Mouse (Mus musculus): ENCODE data around the gene Slc9a4. TPM values are rescaled to one million over a fixed set of nuclear protein-coding genes. Genes with fewer than 3 reads are reported as not detected.
"Not testable (repeated sequence)": the region's sequence is repeated elsewhere in the genome, so short reads cannot be mapped to it uniquely, and the experiment has no call there.

Slc9a4 gene
- polyA plus RNA-seq, 1 experiment from 2014 or later: not detected

DNA sequence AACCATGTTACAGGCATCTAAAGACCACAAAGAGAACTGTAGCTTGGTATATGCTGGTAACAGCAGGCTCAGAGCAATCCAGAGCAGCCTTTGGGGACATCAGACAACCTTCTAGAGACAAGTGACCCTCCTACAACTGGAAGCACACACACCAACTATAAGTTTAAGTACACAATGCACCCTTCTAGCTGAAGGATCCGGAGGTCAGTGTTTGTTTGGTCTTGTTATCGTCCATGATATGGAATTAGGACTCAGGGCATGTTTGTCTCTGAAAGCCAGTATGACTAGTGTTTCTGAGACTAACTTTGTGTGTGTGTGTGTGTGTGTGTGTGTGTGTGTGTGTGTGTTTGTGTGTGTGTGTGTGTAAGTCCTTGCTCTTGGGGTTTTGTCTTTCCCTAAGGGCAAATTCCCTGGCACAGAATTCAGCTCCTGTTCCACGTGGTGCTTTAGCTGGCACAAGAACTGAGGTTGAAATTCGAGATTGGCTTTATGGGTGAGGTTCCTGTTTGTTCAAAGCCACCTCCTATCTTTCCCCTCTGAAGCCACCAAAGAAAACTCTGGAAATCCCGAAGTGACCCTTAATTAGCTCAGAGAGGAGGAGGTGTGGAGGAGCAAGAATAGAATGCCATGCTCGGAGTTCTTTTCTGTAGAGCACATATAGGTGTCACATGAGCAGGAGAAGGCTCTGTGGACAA is 71.1 kb downstream of the Slc9a4 start:
- 67% methylated on average over 6 of the region's 6 CpGs for WGBS
- no peak overlapping the region for H3K4me3 ChIP-seq (replicated peaks)
- H3K36me3 ChIP-seq: no peaks in the 10 kb centered on the region
- no peak overlapping the region for H3K4me2 ChIP-seq
- no peaks in the 10 kb centered on the region for H3K4me1 ChIP-seq (replicated peaks)
- H3K9ac ChIP-seq (replicated peaks): no peak overlapping the region
- H3K27me3 ChIP-seq: no peaks in the 10 kb centered on the region
- H3K9me3 ChIP-seq: no peaks in the 10 kb centered on the region
- H3K27ac ChIP-seq: no peak overlapping the region
- no peak for ATAC-seq (ENCODE audit: insufficient number of reproducible peaks, insufficient read depth, low FRiP score, low TSS enrichment, low read depth)

- WGBS: 84% methylated on average over 4 of the region's 4 CpGs
- Histone ChIP-seq H3K36me3 (no peaks in the 10 kb centered on the region), H3K4me2 (no peak overlapping the region), H3K9ac (replicated peaks) (no peak overlapping the region), H3K27me3 (no peaks in the 10 kb centered on the region), H3K4me1 (replicated peaks) (peaks cover 13% of the 10 kb centered on the region; the same call in 1 of the 2 replicates), H3K9me3 (no peaks in the 10 kb centered on the region), H3K4me3 (replicated peaks) (no peak overlapping the region), H3K27ac (no peak overlapping the region)
- no peak for ATAC-seq (ENCODE audit: insufficient number of reproducible peaks, insufficient read depth, low FRiP score, low TSS enrichment, low read depth)
These were observed 77.2 kb downstream of the Slc9a4 start for GRCm38 (mm10) chr1:40657035-40657434.

- Histone ChIP-seq H3K27me3 (no peaks in the 10 kb centered on the region), H3K9me3 (no peaks in the 10 kb centered on the region), H3K36me3 (no peaks in the 10 kb centered on the region), H3K4me3 (replicated peaks) (no peak overlapping the region), H3K4me1 (replicated peaks) (peaks cover 13% of the 10 kb centered on the region; the same call in 1 of the 2 replicates), H3K4me2 (no peak overlapping the region), H3K27ac (no peak overlapping the region), H3K9ac (replicated peaks) (no peak overlapping the region)
- ATAC-seq (ENCODE audit: insufficient number of reproducible peaks, insufficient read depth, low FRiP score, low TSS enrichment, low read depth): no peak
- WGBS: 42% methylated on average over 8 of the region's 8 CpGs
These were observed 78.2 kb downstream of the Slc9a4 start for GRCm38 (mm10) chr1:40657978-40658496.

- H3K36me3 ChIP-seq: no peaks in the 10 kb centered on the region
These were observed 79.1 kb downstream of the Slc9a4 start for GRCm38 (mm10) chr1:40659017-40659416.

DNA sequence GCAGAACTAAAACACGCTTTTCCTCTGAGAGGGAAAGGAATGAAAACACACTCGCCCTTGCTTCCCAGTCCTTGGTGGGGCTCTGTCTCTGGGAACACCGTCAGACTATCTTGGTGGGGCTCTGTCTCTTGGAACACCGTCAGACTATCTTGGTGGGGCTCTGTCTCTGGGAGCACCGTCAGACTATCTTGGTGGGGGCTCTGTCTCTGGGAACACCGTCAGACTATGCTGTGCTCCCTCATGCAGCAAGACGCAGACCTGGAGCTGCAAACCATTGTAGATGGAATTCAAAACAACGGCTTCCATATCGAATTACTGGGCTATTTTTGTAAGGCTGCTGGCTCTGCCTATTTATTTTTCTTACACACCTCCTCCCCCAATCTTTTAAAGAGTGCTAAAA is 79.6 kb downstream of the Slc9a4 start:
- no peaks in the 10 kb centered on the region for H3K9me3 ChIP-seq
- H3K36me3 ChIP-seq: no peaks in the 10 kb centered on the region
- H3K4me3 ChIP-seq (replicated peaks): no peak overlapping the region
- no peak overlapping the region for H3K9ac ChIP-seq (replicated peaks)
- ATAC-seq (ENCODE audit: insufficient number of reproducible peaks, insufficient read depth, low FRiP score, low TSS enrichment, low read depth): no peak
- no peak overlapping the region for H3K4me2 ChIP-seq
- no peak overlapping the region for H3K27ac ChIP-seq
- H3K4me1 ChIP-seq (replicated peaks): peaks cover 13% of the 10 kb centered on the region; the same call in 1 of the 2 replicates
- H3K27me3 ChIP-seq: no peaks in the 10 kb centered on the region
- 66% methylated on average over 9 of the region's 9 CpGs for WGBS

More at GRCm38 (mm10) chr1:40659017-40659416, 79.1 kb downstream of the Slc9a4 start:
- no peak overlapping the region for H3K4me3 ChIP-seq (replicated peaks)
- peaks cover 13% of the 10 kb centered on the region; the same call in 1 of the 2 replicates for H3K4me1 ChIP-seq (replicated peaks)
- H3K27ac ChIP-seq: no peak overlapping the region
- no peak overlapping the region for H3K4me2 ChIP-seq
- WGBS: 36% methylated on average over 12 of the region's 12 CpGs
- H3K27me3 ChIP-seq: no peaks in the 10 kb centered on the region
- ATAC-seq (ENCODE audit: insufficient number of reproducible peaks, insufficient read depth, low FRiP score, low TSS enrichment, low read depth): no peak
- H3K9me3 ChIP-seq: no peaks in the 10 kb centered on the region
- no peak overlapping the region for H3K9ac ChIP-seq (replicated peaks)

GRCm38 (mm10) chr1:40660838-40661237 is 81.0 kb downstream of the Slc9a4 start:
- no peak overlapping the region for H3K4me2 ChIP-seq
- H3K36me3 ChIP-seq: no peaks in the 10 kb centered on the region
- no peaks in the 10 kb centered on the region for H3K9me3 ChIP-seq
- no peak for ATAC-seq (ENCODE audit: insufficient number of reproducible peaks, insufficient read depth, low FRiP score, low TSS enrichment, low read depth)
- peaks cover 13% of the 10 kb centered on the region; the same call in 1 of the 2 replicates for H3K4me1 ChIP-seq (replicated peaks)
- no peak overlapping the region for H3K4me3 ChIP-seq (replicated peaks)
- 92% methylated on average over 6 of the region's 6 CpGs for WGBS
- peaks cover 7% of the 10 kb centered on the region; the same call in 1 of the 2 replicates for H3K27me3 ChIP-seq
- no peak overlapping the region for H3K27ac ChIP-seq
- H3K9ac ChIP-seq (replicated peaks): no peak overlapping the region

- Histone ChIP-seq H3K9ac (replicated peaks) (no peak overlapping the region), H3K9me3 (no peaks in the 10 kb centered on the region), H3K4me3 (replicated peaks) (no peak overlapping the region), H3K36me3 (no peaks in the 10 kb centered on the region), H3K4me1 (replicated peaks) (peaks cover 4% of the 10 kb centered on the region; the same call in 1 of the 2 replicates), H3K27ac (no peak overlapping the region), H3K27me3 (peaks cover 12% of the 10 kb centered on the region; the same call in 1 of the 2 replicates), H3K4me2 (no peak overlapping the region)
- 33% methylated on average over 12 of the region's 12 CpGs for WGBS
- ATAC-seq (ENCODE audit: insufficient number of reproducible peaks, insufficient read depth, low FRiP score, low TSS enrichment, low read depth): no peak
These were observed 85.8 kb downstream of the Slc9a4 start for GRCm38 (mm10) chr1:40665401-40666370.

DNA sequence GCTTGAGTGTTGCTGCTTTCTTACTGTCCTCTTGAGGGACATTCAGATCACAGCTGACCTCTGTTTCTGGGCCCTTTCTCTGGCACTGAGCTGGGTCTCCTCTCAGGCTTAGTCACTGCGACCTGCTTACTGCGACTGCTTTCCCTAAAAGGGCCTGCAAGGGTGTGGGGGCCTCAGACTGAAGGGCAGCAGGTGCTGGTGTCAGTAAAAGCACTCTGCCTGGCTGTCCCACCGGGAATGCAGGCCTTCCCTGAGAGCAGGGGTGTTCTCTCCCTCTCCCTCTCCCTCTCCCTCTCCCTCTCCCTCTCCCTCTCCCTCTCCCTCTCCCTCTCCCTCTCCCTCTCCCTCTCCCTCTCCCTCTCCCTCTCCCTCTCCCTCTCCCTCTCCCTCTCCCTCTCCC is 87.6 kb downstream of the Slc9a4 start:
- not testable (repeated sequence) for H3K9me3 ChIP-seq; H3K4me3 ChIP-seq (replicated peaks); H3K36me3 ChIP-seq; H3K4me2 ChIP-seq; ATAC-seq (ENCODE audit: insufficient number of reproducible peaks, insufficient read depth, low FRiP score, low TSS enrichment, low read depth); H3K9ac ChIP-seq (replicated peaks); H3K27ac ChIP-seq; H3K4me1 ChIP-seq (replicated peaks)
- WGBS: 4% methylated on average over 3 of the region's 3 CpGs
- H3K27me3 ChIP-seq: peaks cover 12% of the 10 kb centered on the region; the same call in 1 of the 2 replicates

DNA sequence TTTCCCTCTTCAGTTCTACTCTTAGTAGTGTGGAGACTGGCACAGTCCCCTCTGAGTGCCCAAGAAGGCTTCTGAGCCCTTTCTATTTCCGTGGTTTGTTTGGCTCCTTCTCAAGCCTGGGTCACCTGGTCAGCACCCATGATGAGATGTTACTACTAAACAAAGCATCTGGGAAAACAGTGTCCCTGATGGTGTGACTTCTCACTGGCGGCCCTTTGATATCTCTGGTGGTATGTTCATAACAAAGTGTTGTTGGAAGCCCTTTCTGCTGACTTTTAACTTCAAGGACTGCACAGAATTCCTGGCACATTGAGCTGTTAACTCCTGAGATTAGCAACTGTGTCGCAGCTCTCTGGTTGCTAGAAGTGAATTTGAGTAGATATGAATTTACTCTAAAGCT is 90.1 kb downstream of the Slc9a4 start:
- WGBS: 77% methylated on average over 3 of the region's 3 CpGs
- H3K27me3 ChIP-seq: peaks cover 9% of the 10 kb centered on the region; the same call in 1 of the 2 replicates

GRCm38 (mm10) chr1:40671490-40671889 is 91.6 kb downstream of the Slc9a4 start:
- Histone ChIP-seq H3K9ac (replicated peaks) (no peak overlapping the region), H3K27me3 (peaks cover 10% of the 10 kb centered on the region; the same call in 1 of the 2 replicates), H3K27ac (no peak overlapping the region), H3K4me2 (no peak overlapping the region), H3K4me1 (replicated peaks) (peaks cover 4% of the 10 kb centered on the region; the same call in 1 of the 2 replicates), H3K36me3 (no peaks in the 10 kb centered on the region), H3K4me3 (replicated peaks) (no peak overlapping the region), H3K9me3 (no peaks in the 10 kb centered on the region)
- no peak for ATAC-seq (ENCODE audit: insufficient number of reproducible peaks, insufficient read depth, low FRiP score, low TSS enrichment, low read depth)
- 93% methylated on average over 4 of the region's 4 CpGs for WGBS

More for the DNA sequence above, 90.1 kb downstream of the Slc9a4 start:
- Histone ChIP-seq H3K4me2 (no peak overlapping the region), H3K4me1 (replicated peaks) (peaks cover 4% of the 10 kb centered on the region; the same call in 1 of the 2 replicates), H3K36me3 (no peaks in the 10 kb centered on the region), H3K27ac (no peak overlapping the region), H3K4me3 (replicated peaks) (no peak overlapping the region), H3K9me3 (no peaks in the 10 kb centered on the region), H3K9ac (replicated peaks) (no peak overlapping the region)
- ATAC-seq (ENCODE audit: insufficient number of reproducible peaks, insufficient read depth, low FRiP score, low TSS enrichment, low read depth): no peak

DNA sequence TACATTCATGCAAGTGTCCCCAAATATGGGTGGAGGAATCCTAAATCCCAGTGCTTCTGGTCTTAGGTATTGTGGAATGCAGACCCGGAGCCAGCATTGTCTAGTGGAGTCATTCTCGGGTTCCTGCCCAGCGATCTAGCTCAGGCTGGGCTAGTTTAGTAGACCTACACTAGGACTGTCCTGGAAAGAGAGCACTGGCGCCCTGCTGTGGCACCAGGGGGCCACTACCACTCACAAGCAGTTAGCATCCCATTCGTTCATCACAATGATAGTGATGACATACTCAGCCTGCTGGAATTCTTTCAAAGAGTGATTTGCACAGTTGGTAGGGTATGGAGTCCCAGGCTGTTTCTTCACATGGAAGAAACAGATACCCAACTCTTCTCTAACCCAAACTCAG is 97.4 kb downstream of the Slc9a4 start:
- Histone ChIP-seq H3K4me1 (replicated peaks) (peaks cover 19% of the 10 kb centered on the region), H3K9ac (replicated peaks) (no peak overlapping the region), H3K27ac (no peak overlapping the region), H3K36me3 (no peaks in the 10 kb centered on the region), H3K4me3 (replicated peaks) (no peak overlapping the region), H3K27me3 (peaks cover 58% of the 10 kb centered on the region), H3K9me3 (no peaks in the 10 kb centered on the region), H3K4me2 (no peak overlapping the region)
- 55% methylated on average over 5 of the region's 5 CpGs for WGBS
- no peak for ATAC-seq (ENCODE audit: insufficient number of reproducible peaks, insufficient read depth, low FRiP score, low TSS enrichment, low read depth)

Measured in limb, embryonic 12.5 days (tissue).